Mouse (Mus musculus) brain, embryonic 14.5 days (tissue): ENCODE results near the gene Nav1. TPM values are rescaled to one million over a fixed set of nuclear protein-coding genes. Genes with fewer than 3 reads are reported as not detected.

ENCODE experiments used
- DNase-seq: peaks from one replicate; pipeline ENCODE4 v3.0.0-alpha.2; 2011; ENCODE audit warnings: low read depth
- CTCF ChIP-seq: fragments of 200-500 bp; IDR thresholded peaks from 2 replicates; pipeline ENCODE4 v1.5.1; 2012; ENCODE audit warnings: inconsistent platforms, mild to moderate bottlenecking, moderate library complexity, borderline replicate concordance; ENCODE audit not compliant: insufficient read depth, insufficient read length; ENCODE audit errors: extremely low read depth
- POLR2A ChIP-seq: fragments of 200-500 bp; IDR thresholded peaks from 2 replicates; pipeline ENCODE4 v1.6.1; 2012; ENCODE audit warnings: mild to moderate bottlenecking, inconsistent platforms, borderline replicate concordance; ENCODE audit not compliant: poor library complexity, insufficient read depth, insufficient read length, severe bottlenecking; ENCODE audit errors: extremely low read depth
- polyA plus RNA-seq: library from polyadenylated mRNA; depleted of rRNA; stranded (reverse); fragments of >200 nt; gene quantifications from 2 replicates; pipeline ENCODE4 v1.2.3, GENCODE M21; 2012

Nav1 gene
- polyA plus RNA-seq, 1 experiment = 92.9 TPM

GRCm38 (mm10) chr1:135572139-135572892 is 34.8 kb downstream of the Nav1 start:
- TF ChIP-seq CTCF (no peak), POLR2A (no peak)
- DNase-seq = peak; percentile 84

GRCm38 (mm10) chr1:135568087-135568486 is 39.0 kb downstream of the Nav1 start:
- TF ChIP-seq POLR2A = no peak
- no peak for TF ChIP-seq CTCF
- no peak for DNase-seq

- TF ChIP-seq POLR2A (no peak), CTCF (no peak)
- DNase-seq = no peak
These were observed 40.5 kb downstream of the Nav1 start for GRCm38 (mm10) chr1:135566611-135567010.

- DNase-seq = no peak
- TF ChIP-seq CTCF (no peak), POLR2A (no peak)
These were observed 41.3 kb downstream of the Nav1 start for GRCm38 (mm10) chr1:135565775-135566174.

GRCm38 (mm10) chr1:135564660-135565519 is 42.2 kb downstream of the Nav1 start:
- DNase-seq = peak; percentile 82
- TF ChIP-seq CTCF (no peak), POLR2A (no peak)

GRCm38 (mm10) chr1:135563781-135564414 is 43.2 kb downstream of the Nav1 start:
- TF ChIP-seq POLR2A = no peak
- TF ChIP-seq CTCF = no peak
- DNase-seq = peak; percentile 84

- TF ChIP-seq POLR2A (no peak), CTCF (no peak)
- no peak for DNase-seq
These were observed 44.0 kb downstream of the Nav1 start for GRCm38 (mm10) chr1:135562982-135563650.

- no peak for TF ChIP-seq POLR2A
- TF ChIP-seq CTCF = no peak
- no peak for DNase-seq
These were observed 45.0 kb downstream of the Nav1 start for GRCm38 (mm10) chr1:135562115-135562514.

- DNase-seq = peak; percentile 78
- no peak for TF ChIP-seq POLR2A
- TF ChIP-seq CTCF = no peak
These were observed 45.8 kb downstream of the Nav1 start for GRCm38 (mm10) chr1:135561282-135561681.

GRCm38 (mm10) chr1:135557976-135558375 is 49.1 kb downstream of the Nav1 start:
- TF ChIP-seq POLR2A (no peak), CTCF (no peak)
- peak; percentile 56 for DNase-seq
